Mouse (Mus musculus) neural tube, embryonic 11.5 days (tissue): Measurements from ENCODE around the gene Camta1. TPM values are rescaled to one million over a fixed set of nuclear protein-coding genes. Genes with fewer than 3 reads are reported as not detected.

Experiments
- ATAC-seq: fragments of 200-750 bp; cut with Nextera tagmentation; 2 replicates; pipeline ENCODE4 v1.8.0; 2017; ENCODE audit warnings: moderate number of reproducible peaks, mild to moderate bottlenecking, moderate TSS enrichment, moderate library complexity; ENCODE audit not compliant: insufficient read depth, low FRiP score, low TSS enrichment
- DNase-seq: peaks from one replicate; pipeline ENCODE4 v3.0.0-alpha.2; 2015; ENCODE audit warnings: low spot score
- H3K27ac ChIP-seq: fragments of 300-500 bp; sonication (generic); 2 replicates; pipeline ENCODE4 v1.5.1; 2014; ENCODE audit warnings: low read depth, mild to moderate bottlenecking, low read length
- H3K27me3 ChIP-seq: fragments of 300-500 bp; sonication (generic); 2 replicates; pipeline ENCODE4 v1.6.1; 2014; ENCODE audit warnings: mild to moderate bottlenecking, low read length, mixed read lengths; ENCODE audit not compliant: control insufficient read depth, insufficient read depth
- H3K36me3 ChIP-seq: fragments of 300-500 bp; sonication (generic); 2 replicates; pipeline ENCODE4 v1.6.1; 2014; ENCODE audit warnings: mild to moderate bottlenecking, low read length, moderate library complexity, mixed read lengths; ENCODE audit not compliant: control insufficient read depth, insufficient read depth
- H3K4me1 ChIP-seq: fragments of 300-500 bp; sonication (generic); 2 replicates; pipeline ENCODE4 v1.6.1; 2014; ENCODE audit warnings: low read length, mixed read lengths; ENCODE audit not compliant: control insufficient read depth, insufficient read depth
- H3K4me2 ChIP-seq: fragments of 300-500 bp; sonication (generic); 2 replicates; pipeline ENCODE4 v1.6.1; 2014; ENCODE audit warnings: low read depth, mild to moderate bottlenecking, moderate library complexity
- H3K4me3 ChIP-seq: fragments of 300-500 bp; sonication (generic); 2 replicates; pipeline ENCODE4 v1.5.1; 2014; ENCODE audit warnings: low read depth, low read length
- H3K9ac ChIP-seq: fragments of 300-500 bp; sonication (generic); 2 replicates; pipeline ENCODE4 v1.6.1; 2014; ENCODE audit warnings: mild to moderate bottlenecking, low read length
- H3K9me3 ChIP-seq: fragments of 300-500 bp; sonication (generic); 2 replicates; pipeline ENCODE4 v1.6.1; 2016; ENCODE audit warnings: low read length; ENCODE audit not compliant: control insufficient read depth
- WGBS: fragments of 180-500 bp; shearing (Covaris S2); extraction: QIAGEN DNeasy Blood & Tissue Kit; methylation state at CpG from one replicate; pipeline ENCODE4 v1.1.7; 2014; 5-methylcytosine and 5-hydroxymethylcytosine counted together
- polyA plus RNA-seq: library from polyadenylated mRNA; unstranded; fragments of >200 nt; fragmentation: Nextera tagmentation; extraction: Ambion mirVana; gene quantifications from 2 replicates; pipeline ENCODE4 v1.2.1, GENCODE M21; 2014

Gene Camta1
- polyA plus RNA-seq, 1 experiment from 2014 or later: 131 TPM

DNA sequence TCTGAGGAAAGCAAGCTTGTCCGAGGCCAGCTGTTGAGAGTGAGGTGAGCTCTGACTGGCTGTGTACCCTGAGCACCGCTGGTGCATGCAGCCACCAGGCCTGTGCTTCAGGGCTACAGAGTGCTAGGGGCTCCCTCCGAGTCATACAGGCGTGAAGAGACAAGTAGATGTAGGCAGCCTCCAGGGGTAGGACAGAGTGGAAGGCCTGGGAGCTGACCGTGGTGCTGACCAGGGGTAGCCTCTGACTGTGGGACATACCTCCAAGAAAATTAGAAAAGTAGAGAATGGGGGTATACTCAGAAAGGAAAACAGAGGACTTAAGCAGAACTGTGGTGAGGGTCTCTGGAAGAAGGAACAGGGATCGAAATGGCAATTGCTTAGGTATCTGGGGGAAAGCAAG is 97.7 kb downstream of the Camta1 start:
- Histone ChIP-seq H3K9me3 (no peaks in the 10 kb centered on the region), H3K27ac (no peak overlapping the region), H3K4me3 (no peak overlapping the region), H3K4me2 (no peak overlapping the region), H3K4me1 (no peaks in the 10 kb centered on the region), H3K27me3 (no peaks in the 10 kb centered on the region), H3K36me3 (no peaks in the 10 kb centered on the region), H3K9ac (no peak overlapping the region)
- peak; percentile 60 for DNase-seq
- ATAC-seq: no peak
- 39% methylated on average over 6 of the region's 6 CpGs for WGBS

DNA sequence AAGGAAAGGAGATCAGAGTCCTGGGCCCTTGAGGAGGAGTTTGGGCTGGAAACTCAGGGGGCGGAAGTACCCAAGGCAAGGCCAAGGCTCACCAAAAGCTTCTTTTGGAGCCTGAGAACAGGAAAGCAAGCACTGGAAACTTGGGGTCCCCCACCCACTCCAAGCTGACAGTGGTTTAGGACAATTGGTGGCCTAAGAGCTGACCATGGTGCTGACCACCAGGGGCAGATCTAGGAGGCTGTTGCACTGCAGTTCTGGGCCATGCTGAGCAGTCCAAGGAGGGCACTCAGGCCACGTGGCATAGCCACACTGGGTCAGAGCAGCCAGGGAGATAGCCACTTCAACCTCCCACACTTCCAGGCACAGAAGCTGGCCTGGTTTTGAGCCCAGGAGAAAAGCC is 102.6 kb downstream of the Camta1 start:
- ATAC-seq (no peak), DNase-seq (no peak)
- Histone ChIP-seq H3K9ac (no peak overlapping the region), H3K27me3 (no peaks in the 10 kb centered on the region), H3K4me1 (peaks cover 18% of the 10 kb centered on the region), H3K4me3 (no peak overlapping the region), H3K36me3 (no peaks in the 10 kb centered on the region), H3K27ac (no peak overlapping the region), H3K9me3 (no peaks in the 10 kb centered on the region), H3K4me2 (no peak overlapping the region)
- WGBS: 79% methylated on average over 2 of the region's 2 CpGs

DNA sequence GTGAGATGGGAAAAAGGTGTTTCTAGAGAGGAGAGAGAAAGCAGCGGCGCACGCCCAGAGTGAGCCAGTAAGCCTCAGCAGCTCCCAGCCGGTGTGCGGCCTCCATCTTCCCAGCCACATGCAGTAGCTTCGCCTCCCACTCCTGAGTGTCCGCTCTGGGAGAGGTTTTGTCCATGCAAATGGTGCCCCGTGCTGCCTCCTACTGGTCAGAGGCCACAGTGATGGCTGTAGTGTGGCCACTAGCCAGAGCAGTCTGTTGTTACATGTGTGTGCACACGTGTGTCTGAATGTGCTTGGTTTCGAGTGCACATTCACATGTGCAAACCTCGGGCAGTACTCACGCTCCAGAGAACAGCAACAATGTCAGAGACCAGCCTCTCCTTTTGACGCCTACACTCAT is 103.3 kb downstream of the Camta1 start:
- peaks cover 18% of the 10 kb centered on the region for H3K4me1 ChIP-seq
- ATAC-seq (no peak), DNase-seq (no peak)
- no peaks in the 10 kb centered on the region for H3K9me3 ChIP-seq
- H3K27ac ChIP-seq: no peak overlapping the region
- H3K4me3 ChIP-seq: no peak overlapping the region
- H3K27me3 ChIP-seq: no peaks in the 10 kb centered on the region
- no peak overlapping the region for H3K4me2 ChIP-seq
- 90% methylated on average over 13 of the region's 13 CpGs for WGBS
- no peaks in the 10 kb centered on the region for H3K36me3 ChIP-seq
- no peak overlapping the region for H3K9ac ChIP-seq

GRCm38 (mm10) chr4:151757261-151757660 is 104.4 kb downstream of the Camta1 start:
- Histone ChIP-seq H3K4me1 (peaks cover 18% of the 10 kb centered on the region), H3K4me3 (no peak overlapping the region), H3K9me3 (no peaks in the 10 kb centered on the region), H3K27me3 (no peaks in the 10 kb centered on the region), H3K27ac (no peak overlapping the region), H3K36me3 (no peaks in the 10 kb centered on the region), H3K4me2 (no peak overlapping the region), H3K9ac (no peak overlapping the region)
- 93% methylated on average over 3 of the region's 3 CpGs for WGBS
- no peak for ATAC-seq
- no peak for DNase-seq

DNA sequence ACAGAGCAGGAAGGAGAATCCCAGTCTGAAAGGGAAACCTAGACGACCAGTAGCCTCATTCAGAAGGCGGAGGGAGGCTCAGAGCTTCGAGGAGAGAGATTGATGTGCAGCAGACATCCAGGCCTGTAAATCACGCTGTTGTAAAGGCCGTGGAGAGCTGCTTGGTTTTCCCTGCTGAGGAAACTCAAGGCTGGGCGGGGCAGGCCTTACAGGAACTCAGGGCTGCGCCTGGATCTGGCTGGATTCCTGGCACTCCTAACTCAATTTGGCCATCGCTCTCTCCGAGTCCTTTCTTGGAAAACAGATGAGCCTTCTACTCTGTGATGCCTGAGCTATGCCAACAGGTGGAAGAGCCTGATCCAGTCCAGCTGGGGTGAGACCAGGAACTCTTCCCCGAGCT is 105.3 kb downstream of the Camta1 start:
- Histone ChIP-seq H3K4me1 (peaks cover 18% of the 10 kb centered on the region), H3K27ac (no peak overlapping the region)

DNA sequence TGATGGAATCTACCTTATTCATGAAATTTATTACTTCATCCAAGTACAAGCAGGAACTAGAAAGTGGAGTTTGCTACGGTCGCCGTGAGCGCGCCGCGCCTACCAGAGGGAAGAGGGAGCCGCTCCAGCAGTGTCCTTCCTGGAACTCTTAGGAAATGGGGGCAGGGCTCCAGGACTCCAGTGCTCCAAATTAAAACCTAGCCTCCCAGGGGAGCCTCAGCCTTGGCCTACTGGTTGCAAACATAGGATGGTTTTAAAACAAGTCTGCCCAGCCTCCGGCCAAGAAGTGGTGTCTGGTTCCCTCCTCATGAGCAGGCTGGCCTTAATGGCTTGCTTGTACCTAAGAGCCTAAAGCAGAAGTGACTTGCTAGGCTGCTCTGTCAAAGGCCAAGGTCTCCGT is 108.4 kb downstream of the Camta1 start:
- WGBS: 90% methylated on average over 10 of the region's 10 CpGs
- Histone ChIP-seq H3K4me2 (no peak overlapping the region), H3K9ac (no peak overlapping the region), H3K4me3 (no peak overlapping the region), H3K9me3 (no peaks in the 10 kb centered on the region), H3K4me1 (peaks cover 18% of the 10 kb centered on the region), H3K27me3 (no peaks in the 10 kb centered on the region), H3K27ac (no peak overlapping the region), H3K36me3 (no peaks in the 10 kb centered on the region)
- ATAC-seq (no peak), DNase-seq (no peak)

More for the DNA sequence above, 105.3 kb downstream of the Camta1 start:
- ATAC-seq (no peak), DNase-seq (no peak)
- no peak overlapping the region for H3K4me2 ChIP-seq
- no peak overlapping the region for H3K4me3 ChIP-seq
- no peaks in the 10 kb centered on the region for H3K9me3 ChIP-seq
- no peak overlapping the region for H3K9ac ChIP-seq
- WGBS: 37% methylated on average over 10 of the region's 10 CpGs
- H3K36me3 ChIP-seq: no peaks in the 10 kb centered on the region
- H3K27me3 ChIP-seq: no peaks in the 10 kb centered on the region

- H3K36me3 ChIP-seq: no peaks in the 10 kb centered on the region
- H3K4me1 ChIP-seq: peaks cover 18% of the 10 kb centered on the region
- no peak overlapping the region for H3K4me3 ChIP-seq
- no peak overlapping the region for H3K4me2 ChIP-seq
- ATAC-seq (no peak), DNase-seq (no peak)
- no peaks in the 10 kb centered on the region for H3K27me3 ChIP-seq
- no peak overlapping the region for H3K9ac ChIP-seq
- H3K9me3 ChIP-seq: no peaks in the 10 kb centered on the region
- WGBS: 60% methylated on average over 7 of the region's 7 CpGs
- H3K27ac ChIP-seq: no peak overlapping the region
Observed at GRCm38 (mm10) chr4:151752551-151752950, 109.1 kb downstream of the Camta1 start.

- ATAC-seq: no peak
- WGBS: 91% methylated on average over 15 of the region's 15 CpGs
Observed at GRCm38 (mm10) chr4:151751270-151751945, 110.3 kb downstream of the Camta1 start.

GRCm38 (mm10) chr4:151747723-151748122 is 114.0 kb downstream of the Camta1 start:
- H3K27ac ChIP-seq: no peak overlapping the region
- H3K4me2 ChIP-seq: no peak overlapping the region
- H3K27me3 ChIP-seq: no peaks in the 10 kb centered on the region
- DNase-seq (no peak), ATAC-seq (no peak)
- peaks cover under 1% of the 10 kb centered on the region; the same call in 1 of the 2 replicates for H3K4me1 ChIP-seq
- no peak overlapping the region for H3K9ac ChIP-seq
- H3K9me3 ChIP-seq: no peaks in the 10 kb centered on the region
- no peaks in the 10 kb centered on the region for H3K36me3 ChIP-seq
- 90% methylated on average over 6 of the region's 6 CpGs for WGBS
- no peak overlapping the region for H3K4me3 ChIP-seq

More at GRCm38 (mm10) chr4:151751270-151751945, 110.3 kb downstream of the Camta1 start:
- H3K4me2 ChIP-seq: no peak overlapping the region
- DNase-seq: no peak
- H3K9me3 ChIP-seq: no peaks in the 10 kb centered on the region
- no peaks in the 10 kb centered on the region for H3K36me3 ChIP-seq
- H3K27ac ChIP-seq: no peak overlapping the region
- no peak overlapping the region for H3K4me3 ChIP-seq
- H3K27me3 ChIP-seq: no peaks in the 10 kb centered on the region
- no peak overlapping the region for H3K9ac ChIP-seq
- peaks cover 11% of the 10 kb centered on the region for H3K4me1 ChIP-seq
